Mouse (Mus musculus) megakaryocyte, adult 5-6 weeks (primary cell): Measurements from ENCODE around the gene Ubiad1. TPM values are rescaled to one million over a fixed set of nuclear protein-coding genes. Genes with fewer than 3 reads are reported as not detected.

Source experiments
- ATAC-seq: 2 replicates; pipeline ENCODE4 v1.8.0; 2016; ENCODE audit warnings: mild to moderate bottlenecking, inconsistent platforms; ENCODE audit not compliant: poor library complexity, severe bottlenecking
- total RNA-seq, 2 experiments: library from RNA; stranded (forward) in 1 of 2; stranded (reverse) in 1 of 2; fragments of 153-499, 151-499 nt in 1 of 2; fragments of 221-1000, 200-1000 nt in 1 of 2; gene quantifications; 2 replicates each; pipeline versions ENCODE4 v1.2.3 to v1.2.4; 2015 to 2017

Ubiad1 gene
- total RNA-seq, 2 experiments from 2014 or later = 5.6 to 6.4 TPM

DNA sequence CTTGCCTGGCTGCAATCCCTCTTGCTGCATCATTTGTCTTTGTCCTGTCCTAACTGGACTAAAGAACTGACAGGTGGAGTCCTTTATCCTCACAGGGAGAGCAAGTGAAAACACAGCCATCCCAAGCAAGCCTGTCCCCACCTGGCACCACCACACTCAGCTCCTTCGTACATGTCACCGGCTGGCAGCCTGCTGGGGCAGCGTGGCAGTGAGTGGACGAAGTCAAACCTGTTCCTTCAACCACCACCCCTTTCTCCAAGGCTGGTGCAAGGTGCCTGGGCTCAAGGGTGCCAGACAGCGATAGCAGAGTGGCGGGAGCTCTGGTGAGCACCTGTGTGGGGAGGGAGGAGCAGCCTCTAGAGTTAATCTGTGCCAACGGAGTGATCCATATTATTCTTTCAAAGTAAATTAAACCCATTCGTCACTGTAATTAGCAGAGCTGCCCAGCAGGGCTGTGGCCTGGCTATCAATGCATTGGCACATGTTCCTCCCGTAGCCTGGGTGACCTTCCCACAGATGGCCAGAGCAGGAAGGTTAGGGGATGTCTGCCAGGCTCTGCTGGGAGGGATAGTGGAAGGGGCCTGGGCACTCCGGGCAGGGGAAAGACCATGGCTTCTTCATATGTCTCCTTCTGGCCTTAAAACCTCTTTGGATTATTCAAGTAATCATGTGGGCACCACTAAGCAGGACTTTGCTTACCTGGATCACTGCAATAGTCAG, 36.2 kb downstream of the Ubiad1 start:
- no peak for ATAC-seq

DNA sequence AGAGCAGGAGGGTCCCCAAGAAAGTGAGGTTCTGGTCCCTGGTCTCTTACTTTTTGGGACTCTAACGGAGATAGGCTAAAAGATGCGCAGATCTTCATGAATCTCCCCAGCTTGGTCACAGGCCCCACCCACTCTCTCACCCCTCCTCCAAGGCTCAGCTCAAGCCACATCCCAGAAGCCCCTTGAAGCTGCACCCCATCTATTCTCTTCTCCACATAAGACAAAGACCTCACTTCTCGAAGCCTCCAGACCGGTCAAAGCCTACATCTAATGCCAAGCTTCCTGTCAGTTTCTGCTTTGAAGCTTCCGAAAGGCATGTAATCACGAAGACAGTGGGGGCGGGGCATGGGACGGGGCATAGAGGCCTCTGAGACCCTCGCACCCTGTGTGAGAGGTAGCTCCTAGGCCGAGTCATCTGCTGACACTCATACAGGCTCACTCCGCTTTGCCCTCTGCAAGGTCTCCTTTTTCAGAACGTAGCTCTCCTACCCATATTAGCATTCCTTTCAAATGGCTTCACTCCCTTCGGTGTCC, 39.2 kb downstream of the Ubiad1 start:
- ATAC-seq = no peak

DNA sequence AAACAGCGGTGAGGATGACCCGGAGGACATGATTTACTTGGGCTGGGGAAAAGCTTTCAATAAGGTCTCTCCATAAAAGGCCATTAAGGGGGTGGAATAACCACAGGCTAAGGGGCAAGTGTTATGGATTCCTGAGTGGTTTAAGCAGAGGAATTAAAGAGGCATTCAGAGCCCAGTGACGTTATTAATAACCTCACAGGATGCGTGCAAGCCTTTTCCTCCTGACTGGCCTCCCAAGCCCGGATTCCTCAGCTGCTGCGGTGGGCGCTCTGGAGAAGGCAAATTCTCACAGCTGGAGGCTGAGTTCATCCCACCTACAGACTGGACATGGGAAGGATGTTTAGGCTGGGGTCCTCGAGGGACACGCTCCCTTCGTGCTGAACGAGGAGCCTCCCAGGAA, 39.8 kb downstream of the Ubiad1 start:
- ATAC-seq = no peak

DNA sequence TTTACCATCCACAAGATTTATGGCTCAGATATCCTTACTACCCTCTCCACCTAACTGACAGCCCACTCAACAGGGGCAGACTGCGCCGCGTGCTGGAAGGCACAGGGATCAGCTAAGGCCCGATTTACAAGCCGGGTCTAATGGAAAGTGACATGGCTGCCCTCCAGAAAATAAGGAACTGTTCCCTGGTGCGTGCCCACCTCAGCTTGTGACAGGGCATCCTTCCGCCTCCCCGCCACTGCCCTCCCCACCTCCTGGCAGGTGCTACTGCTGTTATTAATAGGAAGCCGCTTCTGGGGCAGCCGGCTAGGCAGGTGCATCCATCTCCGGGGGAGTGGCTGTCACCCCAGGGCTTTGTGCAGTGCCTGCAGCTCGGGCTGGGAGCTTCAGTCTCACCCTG, 41.2 kb downstream of the Ubiad1 start:
- no peak for ATAC-seq

DNA sequence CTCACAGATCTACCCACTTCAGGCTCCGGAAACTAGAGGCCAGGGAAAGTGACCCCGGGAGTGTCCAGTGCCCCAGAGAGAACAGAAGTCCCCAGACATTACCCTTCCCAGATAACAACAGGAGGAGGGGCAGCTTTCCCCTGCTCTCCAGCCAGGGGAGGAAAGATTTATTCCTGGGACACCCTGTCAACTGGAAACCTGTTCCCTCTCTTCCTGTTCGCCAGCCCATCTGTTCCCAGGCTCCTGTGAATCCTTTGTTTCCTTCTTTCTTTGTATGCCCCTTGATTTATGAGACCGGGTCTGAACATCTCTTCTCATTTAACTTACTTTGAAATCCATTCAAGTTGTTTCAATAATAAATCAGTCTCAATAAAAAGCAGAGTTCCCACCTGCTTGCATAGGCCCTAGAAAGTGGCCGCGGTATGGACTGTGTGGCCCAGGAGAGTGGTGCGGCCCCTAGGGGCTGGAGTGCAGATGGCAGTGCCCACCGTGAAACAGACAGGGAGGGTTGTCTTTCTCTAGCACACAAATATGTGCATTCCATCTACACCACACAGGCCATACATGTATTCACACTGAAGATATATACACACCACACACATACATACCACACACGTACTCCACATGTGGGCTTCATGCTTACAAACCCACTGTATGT, 45.0 kb downstream of the Ubiad1 start:
- ATAC-seq = no peak

DNA sequence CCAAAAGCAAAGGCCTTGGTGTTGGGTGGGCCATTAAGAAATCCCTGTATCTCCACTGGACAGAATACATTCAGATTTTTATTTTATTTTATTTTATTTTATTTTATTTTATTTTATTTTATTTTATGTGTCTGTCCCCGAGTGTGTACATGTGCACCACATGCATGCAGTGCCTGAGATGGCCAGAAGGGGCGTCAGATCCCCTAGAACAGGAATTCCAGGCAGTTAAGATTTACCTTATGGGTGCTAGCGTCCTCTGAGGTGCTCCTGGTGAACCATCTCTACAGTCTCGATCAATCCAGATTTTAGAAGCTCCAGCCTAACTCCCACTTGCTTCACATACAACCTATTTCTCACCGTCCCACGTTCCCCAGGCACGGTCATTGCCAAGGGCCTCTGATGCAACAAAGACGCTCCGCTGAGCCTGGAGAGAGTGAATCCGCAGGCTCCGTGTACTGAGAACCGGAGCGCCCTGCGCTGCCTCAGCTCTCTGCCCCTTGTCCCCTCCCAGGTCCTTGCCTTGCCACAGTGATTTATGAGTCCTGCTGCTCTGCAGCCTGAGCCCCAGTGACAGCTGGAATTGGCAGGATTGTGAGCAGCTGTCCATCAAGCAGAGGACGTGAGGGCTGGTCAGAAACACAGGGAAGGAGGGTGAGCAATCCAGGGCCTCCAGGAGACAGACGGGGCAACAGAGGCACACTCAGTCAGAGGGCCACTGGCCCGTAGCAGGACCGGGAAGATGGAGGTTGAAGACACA, 46.9 kb downstream of the Ubiad1 start:
- ATAC-seq = no peak

DNA sequence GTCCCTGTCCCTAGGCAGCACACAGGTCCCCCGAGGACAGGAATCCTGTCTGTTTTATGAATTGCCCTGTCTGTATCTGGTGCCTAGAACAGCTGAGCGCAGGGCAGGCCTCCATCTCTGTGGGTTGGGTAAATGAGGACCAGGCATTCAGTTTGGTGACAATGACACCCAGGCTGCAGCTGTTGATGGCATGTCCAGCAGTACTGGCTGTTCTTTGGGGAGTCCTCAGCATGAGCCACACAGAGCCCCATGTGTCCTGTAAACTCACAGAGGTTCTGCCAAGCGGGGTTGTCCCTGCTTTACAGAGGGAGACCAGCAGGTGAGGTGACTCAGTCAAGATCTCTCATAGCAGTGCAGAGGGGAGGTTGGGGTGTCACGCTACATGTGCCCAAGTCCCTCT, 47.5 kb downstream of the Ubiad1 start:
- no peak for ATAC-seq

DNA sequence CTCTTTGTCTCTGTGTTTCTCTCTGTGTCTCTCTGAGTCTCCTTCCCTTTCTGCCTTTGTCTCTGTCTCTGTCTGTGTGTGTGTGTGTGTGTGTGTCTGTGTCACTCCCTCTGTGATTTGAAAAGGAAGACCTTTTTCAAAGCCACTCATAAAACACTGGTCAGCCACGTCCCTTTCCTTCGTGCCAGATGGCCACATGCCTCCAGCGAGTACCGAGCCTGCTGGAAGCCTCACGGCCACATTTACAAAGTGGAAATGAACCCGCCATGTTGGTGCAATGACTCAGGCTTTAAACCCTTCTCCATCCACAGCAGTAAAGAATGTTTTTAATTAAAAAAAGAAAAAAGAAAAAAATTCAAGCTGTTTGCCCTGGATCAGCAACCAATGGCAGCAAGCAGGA, 48.7 kb downstream of the Ubiad1 start:
- no peak for ATAC-seq

DNA sequence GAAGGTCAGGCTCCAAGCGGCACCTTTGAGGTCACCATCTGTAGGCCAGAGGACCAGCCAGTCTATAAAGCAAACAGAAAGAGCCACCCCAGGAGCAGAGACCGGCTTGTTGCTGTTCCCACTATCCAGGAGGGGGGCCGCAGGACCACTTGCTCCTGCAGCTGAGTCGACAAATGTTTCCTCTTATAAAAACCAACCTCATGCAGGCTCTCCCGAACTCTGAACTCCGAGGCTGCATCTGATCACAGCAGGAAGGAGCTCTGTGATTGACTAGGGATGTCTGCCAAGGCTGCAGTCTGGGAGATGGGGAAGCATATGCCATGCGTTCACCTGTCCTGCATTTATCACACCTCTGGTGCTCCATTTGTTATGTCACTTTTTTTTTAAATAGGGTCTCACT, 49.4 kb downstream of the Ubiad1 start:
- no peak for ATAC-seq

DNA sequence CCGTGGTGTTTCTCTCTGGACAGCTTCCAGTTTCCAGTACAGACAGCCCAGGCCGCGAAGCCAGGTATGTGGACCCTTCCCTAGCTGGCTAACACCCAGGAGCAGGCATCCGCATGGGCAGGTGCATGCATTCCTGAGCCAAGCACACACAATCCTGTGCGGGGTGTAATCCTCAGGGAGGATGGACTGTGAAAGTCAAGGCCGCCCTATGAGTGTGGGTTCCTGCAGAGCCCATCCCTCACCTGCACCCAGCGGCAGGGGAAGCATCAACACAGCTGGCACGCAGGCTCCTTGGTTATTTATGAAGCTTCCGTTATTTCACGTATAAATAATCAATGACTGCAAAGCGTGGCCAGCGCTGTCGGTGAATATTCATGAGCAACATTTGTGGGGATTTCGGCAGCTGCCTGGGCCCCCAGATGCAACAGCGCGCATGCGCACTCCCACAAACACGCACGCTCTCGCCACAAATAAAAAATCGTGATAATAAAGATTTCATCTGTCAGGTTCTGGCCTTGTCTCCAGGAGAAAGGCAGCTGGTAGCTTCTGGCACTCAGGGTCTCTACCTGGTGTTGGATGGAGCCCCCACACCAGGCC, 52.8 kb downstream of the Ubiad1 start:
- no peak for ATAC-seq

DNA sequence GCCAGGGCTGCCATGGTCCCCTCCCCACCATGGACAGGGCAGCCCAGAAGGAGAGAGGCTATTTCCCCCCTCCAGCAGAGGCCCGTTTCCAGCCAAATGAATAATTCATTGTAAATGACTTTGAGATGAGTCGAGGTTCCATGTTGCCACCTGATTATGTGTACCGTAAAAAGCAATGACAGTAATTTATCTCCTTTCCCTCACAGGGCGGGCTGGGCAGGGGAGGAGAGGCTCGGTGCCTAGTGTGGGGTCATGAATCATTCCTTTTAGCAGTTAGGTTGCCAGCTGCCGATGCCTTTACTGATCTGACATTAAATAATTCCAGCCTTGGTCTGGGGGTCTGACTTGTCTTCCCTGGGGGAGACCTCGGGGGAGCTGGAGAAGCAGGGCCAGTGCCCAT, 54.9 kb downstream of the Ubiad1 start:
- ATAC-seq = no peak

DNA sequence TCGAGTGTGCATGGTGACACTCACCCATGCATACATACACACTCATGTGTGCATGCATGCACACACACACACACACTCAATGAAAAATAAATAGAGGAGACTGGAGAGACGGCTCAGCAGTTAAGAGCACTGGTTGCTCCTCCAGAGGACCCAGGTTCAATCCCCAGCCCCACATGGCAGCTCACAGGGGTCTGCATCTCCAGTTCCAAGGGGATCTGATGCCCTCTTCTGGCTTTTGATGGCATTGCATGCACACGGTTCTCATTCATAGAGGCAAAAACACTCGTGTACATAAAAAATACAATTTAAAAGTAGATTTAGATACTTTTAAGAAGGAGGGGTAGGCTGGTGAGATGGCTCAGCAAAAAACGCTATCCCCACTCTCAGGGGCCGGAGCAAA, 55.5 kb downstream of the Ubiad1 start:
- ATAC-seq = no peak

DNA sequence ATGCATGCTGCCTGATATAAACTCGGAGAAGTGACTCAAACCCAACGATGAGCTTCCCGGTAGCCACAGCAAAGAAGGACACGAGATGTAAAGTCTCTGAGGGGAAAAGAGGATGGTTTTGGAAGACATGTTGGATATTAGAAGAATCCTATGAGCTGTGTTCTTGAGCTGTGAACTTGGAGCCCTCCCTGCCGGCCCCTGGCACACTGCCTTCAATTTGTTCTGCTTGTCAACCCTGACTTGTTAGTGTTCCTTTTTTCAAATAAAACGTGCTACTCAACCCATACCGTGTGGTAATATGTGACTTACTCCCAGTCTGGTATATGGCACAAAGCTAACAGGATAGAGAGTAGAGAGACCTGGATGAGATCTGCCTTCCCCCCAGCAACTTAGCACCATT, 59.3 kb downstream of the Ubiad1 start:
- ATAC-seq = no peak

Other genes with a start within 250 kb of the Ubiad1 start
- gene Disp3, start 156.8 kb downstream of the Ubiad1 start, total RNA-seq (2015) = not detected in 2 replicates
- gene Disp3, start 156.8 kb downstream of the Ubiad1 start, total RNA-seq (2017) = not detected in 2 replicates
- 14.2 and 14.3 TPM in 2 replicates for gene Mtor, start 3.8 kb upstream of the Ubiad1 start, total RNA-seq (2015)
- 10.8 and 13.6 TPM in 2 replicates for gene Mtor, start 3.8 kb upstream of the Ubiad1 start, total RNA-seq (2017)
- not detected in 2 replicates for gene Angptl7, start 55.7 kb upstream of the Ubiad1 start, total RNA-seq (2015)
- gene Angptl7, start 55.7 kb upstream of the Ubiad1 start, total RNA-seq (2017) = not detected in 2 replicates
- gene Exosc10, start 113.7 kb upstream of the Ubiad1 start, total RNA-seq (2015) = 47.0 and 48.7 TPM in 2 replicates
- gene Exosc10, start 113.7 kb upstream of the Ubiad1 start, total RNA-seq (2017) = 42.4 and 42.8 TPM in 2 replicates
- gene Srm, start 146.7 kb upstream of the Ubiad1 start, total RNA-seq (2015) = 21.0 and 27.3 TPM in 2 replicates
- 4.7 and 8.5 TPM in 2 replicates for gene Srm, start 146.7 kb upstream of the Ubiad1 start, total RNA-seq (2017)
- gene Masp2, start 157.8 kb upstream of the Ubiad1 start, total RNA-seq (2015) = 0.21 TPM in 1 of 2 replicates, not detected in the other
- 0.77 TPM in 1 of 2 replicates, not detected in the other for gene Masp2, start 157.8 kb upstream of the Ubiad1 start, total RNA-seq (2017)
- 193 and 196 TPM in 2 replicates for gene Tardbp, start 182.2 kb upstream of the Ubiad1 start, total RNA-seq (2015)
- gene Tardbp, start 182.2 kb upstream of the Ubiad1 start, total RNA-seq (2017) = 339 and 406 TPM in 2 replicates
- 0.23 and 0.29 TPM in 2 replicates for gene Gm572, start 198.5 kb upstream of the Ubiad1 start, total RNA-seq (2015)
- gene Gm572, start 198.5 kb upstream of the Ubiad1 start, total RNA-seq (2017) = not detected in 2 replicates